ENCODE assay signal across 9 mouse cellular contexts in the genomic region with DNA sequence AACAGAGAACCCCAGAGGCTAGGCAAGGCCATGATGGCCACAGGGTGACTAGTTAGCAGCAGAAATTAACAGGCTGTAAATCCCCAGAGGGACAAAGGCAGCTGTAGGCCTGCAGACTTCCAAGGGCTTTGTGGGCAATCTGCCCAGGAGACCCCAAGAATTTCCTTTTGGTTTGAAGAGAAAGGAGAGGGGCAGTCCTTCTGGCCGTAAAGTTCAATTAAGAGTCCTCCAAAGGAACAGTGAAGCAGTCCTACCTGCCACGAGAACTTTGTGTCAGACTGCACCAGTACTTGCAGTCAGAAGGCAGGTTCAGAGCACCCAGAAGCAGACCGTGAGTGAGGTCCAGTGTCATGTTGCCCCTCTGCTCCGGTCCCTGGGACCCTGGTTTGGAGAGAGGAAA. TPM values are rescaled to one million over a fixed set of nuclear protein-coding genes. Genes with fewer than 3 reads are reported as not detected.
A peak's percentile ranks its signal among the peaks of the same experiment; 100 is the strongest.
DNase-seq lines count a peak whose midpoint lies in the region; ATAC-seq and TF ChIP-seq lines count a peak whose summit lies in the region.
"Had no signal": no experiment of that assay in that cellular context is flagged by ENCODE, and none has a peak within 500 bp of the region (broad histone marks: within the 10 kb centered on the region; RNA-seq: fewer than 3 reads in every experiment).

No protein-coding gene starts in this region.

- TF ChIP-seq CTCF in bone marrow, adult 2 months (IDR thresholded peaks at IDR 0.05; ENCODE audit: control insufficient read depth, insufficient read depth, low read length): no peak
- TF ChIP-seq CTCF in forebrain, postnatal 0 days (IDR thresholded peaks at IDR 0.05; ENCODE audit: low read depth): no peak

- no peaks in the 10 kb centered on the region for H3K9me3 ChIP-seq in heart, embryonic 14.5 days (ENCODE audit: control insufficient read depth, low read length)
- H3K9me3 ChIP-seq in forebrain, postnatal 0 days (ENCODE audit: low read length): no peaks in the 10 kb centered on the region
- H3K9me3 ChIP-seq in midbrain, embryonic 14.5 days (ENCODE audit: control insufficient read depth, low read length): no peaks in the 10 kb centered on the region

- H3K9ac ChIP-seq in heart, embryonic 14.5 days (ENCODE audit: low read length): peak overlapping the region; percentile 94
- H3K9ac ChIP-seq in forebrain, postnatal 0 days: no peak overlapping the region
- H3K9ac ChIP-seq in midbrain, embryonic 14.5 days (replicated peaks; ENCODE audit: low read length): peak overlapping the region; percentile 85; the same call in 1 of the 2 replicates

- no peak for DNase-seq in heart, postnatal 10 days
- DNase-seq in forebrain, postnatal 0 days: peak; percentile 37
- DNase-seq in midbrain, embryonic 14.5 days: peak; percentile 73
- no peak for DNase-seq in layer of hippocampus, adult 9-11 months

- no peak for ATAC-seq in heart, embryonic 14.5 days (ENCODE audit: insufficient number of reproducible peaks, insufficient read depth, low FRiP score, low read depth)
- no peak for ATAC-seq in forebrain, postnatal 0 days
- no peak for ATAC-seq in midbrain, embryonic 14.5 days (ENCODE audit: low FRiP score, low TSS enrichment)
- ATAC-seq in erythroblast, adult 5-6 weeks (replicated peaks; ENCODE audit: low FRiP score, poor library complexity, severe bottlenecking): no peak
- ATAC-seq in megakaryocyte progenitor cell, adult 5-6 weeks (replicated peaks; ENCODE audit: poor library complexity): no peak

- intact Hi-C loops in heart, postnatal 10 days (cut with DNase I): no loop called here

- 71% methylated on average over 4 of the region's 4 CpGs for WGBS in heart, embryonic 14.5 days
- WGBS in bone marrow, adult 2 months: 69% methylated on average over 4 of the region's 4 CpGs
- WGBS in forebrain, postnatal 0 days: 25% methylated on average over 4 of the region's 4 CpGs
- WGBS in midbrain, embryonic 14.5 days: 27% methylated on average over 4 of the region's 4 CpGs

- H3K4me2 ChIP-seq in heart, embryonic 14.5 days (ENCODE audit: low read length): peak overlapping the region; percentile 95
- peak overlapping the region; percentile 69; the same call in 1 of the 2 replicates for H3K4me2 ChIP-seq in forebrain, postnatal 0 days (ENCODE audit: low read depth)
- H3K4me2 ChIP-seq in midbrain, embryonic 14.5 days (ENCODE audit: low read length): peak overlapping the region; percentile 97

- no peak overlapping the region for H3K4me3 ChIP-seq in heart, embryonic 14.5 days (ENCODE audit: control insufficient read depth in 1 of 2, insufficient read depth in 1 of 2, low read depth in 1 of 2, low read length in 2 of 2)
- H3K4me3 ChIP-seq in bone marrow, adult 2 months (replicated peaks; ENCODE audit: control insufficient read depth, low read depth, low read length): no peak overlapping the region
- H3K4me3 ChIP-seq in forebrain, postnatal 0 days (ENCODE audit: low read depth, low read length): no peak overlapping the region
- no peak overlapping the region for H3K4me3 ChIP-seq in midbrain, embryonic 14.5 days (replicated peaks; ENCODE audit: low read depth, low read length)

- peaks cover 23 to 27% of the 10 kb centered on the region in 2 experiments for H3K4me1 ChIP-seq in heart, embryonic 14.5 days (ENCODE audit: control insufficient read depth in 2 of 2, insufficient read depth in 2 of 2, low read length in 2 of 2)
- H3K4me1 ChIP-seq in bone marrow, adult 2 months (ENCODE audit: control insufficient read depth, insufficient read depth, low read length): peaks cover 2% of the 10 kb centered on the region
- H3K4me1 ChIP-seq in forebrain, postnatal 0 days (ENCODE audit: insufficient read depth): peaks cover 21% of the 10 kb centered on the region
- H3K4me1 ChIP-seq in midbrain, embryonic 14.5 days (ENCODE audit: control insufficient read depth, insufficient read depth, low read length): peaks cover 36% of the 10 kb centered on the region

- peak overlapping the region; percentile 100 for H3K27ac ChIP-seq in heart, embryonic 14.5 days (replicated peaks in 1 of 2; ENCODE audit: control insufficient read depth in 1 of 2, insufficient read depth in 1 of 2, low read depth in 2 of 2, low read length in 2 of 2)
- H3K27ac ChIP-seq in bone marrow, adult 2 months (ENCODE audit: control insufficient read depth, insufficient read depth, low read depth, low read length, poor library complexity): peak overlapping the region; percentile 90; the same call in 1 of the 2 replicates
- H3K27ac ChIP-seq in forebrain, postnatal 0 days (ENCODE audit: low read depth, low read length): peak overlapping the region; percentile 78
- H3K27ac ChIP-seq in midbrain, embryonic 14.5 days (replicated peaks; ENCODE audit: low read depth, low read length): peak overlapping the region; percentile 91

- no peak for TF ChIP-seq POLR2A in bone marrow, adult 2 months (IDR thresholded peaks at IDR 0.05; ENCODE audit: borderline replicate concordance, control insufficient read depth, low read depth, low read length)

- no peaks in the 10 kb centered on the region for H3K27me3 ChIP-seq in heart, embryonic 14.5 days (ENCODE audit: control insufficient read depth, insufficient read depth, low read length)
- no peaks in the 10 kb centered on the region for H3K27me3 ChIP-seq in forebrain, postnatal 0 days (ENCODE audit: insufficient read depth, low read length)
- no peaks in the 10 kb centered on the region for H3K27me3 ChIP-seq in midbrain, embryonic 14.5 days (ENCODE audit: control insufficient read depth, insufficient read depth, low read length)

- peaks cover 26% of the 10 kb centered on the region for H3K36me3 ChIP-seq in heart, embryonic 14.5 days (ENCODE audit: control insufficient read depth, insufficient read depth, low read length)
- peaks cover 8% of the 10 kb centered on the region; the same call in 1 of the 2 replicates for H3K36me3 ChIP-seq in forebrain, postnatal 0 days (ENCODE audit: insufficient read depth)
- H3K36me3 ChIP-seq in midbrain, embryonic 14.5 days (ENCODE audit: control insufficient read depth, insufficient read depth, low read length): peaks cover 15% of the 10 kb centered on the region; the same call in 1 of the 2 replicates

RNA-seq across cellular contexts. Expression of gene Hes6, which starts 1.1 kb away (rescaled TPM):
- 67.3 and 71.4 TPM in 2 replicates for polyA plus RNA-seq in heart, embryonic 14.5 days (2014; fragmentation: Nextera tagmentation; extraction: Ambion mirVana)
- total RNA-seq in heart, postnatal 10 days (2021): 10 to 100 TPM; 22.2 to 25.0 TPM
- polyA plus RNA-seq in bone marrow, adult 2 months (2011; ENCODE audit: insufficient read depth, insufficient read length, low replicate concordance, missing spikeins): 23.3 and 32.9 TPM in 2 replicates
- 133 and 154 TPM in 2 replicates for total RNA-seq in forebrain, postnatal 0 days (2014; rRNA removed)
- 154 and 177 TPM in 2 replicates for polyA plus RNA-seq in forebrain, postnatal 0 days (2015; fragmentation: Nextera tagmentation; extraction: Ambion mirVana)
- polyA plus RNA-seq in midbrain, embryonic 14.5 days (2014; fragmentation: Nextera tagmentation; extraction: Ambion mirVana): 187 and 214 TPM in 2 replicates
- 2.5 and 4.8 TPM in 2 replicates for total RNA-seq in erythroblast, adult 5-6 weeks (2015; ENCODE audit: low replicate concordance)
- 4.2 and 5.0 TPM in 2 replicates for total RNA-seq in erythroblast, adult 5-6 weeks (2017; ENCODE audit: low replicate concordance)
- 34.4 and 35.4 TPM in 2 replicates for total RNA-seq in megakaryocyte progenitor cell, adult 5-6 weeks (2015)
- total RNA-seq in megakaryocyte progenitor cell, adult 5-6 weeks (2017): 30.4 and 39.6 TPM in 2 replicates

RNA-seq across cellular contexts. Expression of gene Ilkap, which starts 16.3 kb away (rescaled TPM):
- 98.5 and 108 TPM in 2 replicates for polyA plus RNA-seq in heart, embryonic 14.5 days (2014; fragmentation: Nextera tagmentation; extraction: Ambion mirVana)
- 10 to 100 TPM; 48.5 to 54.9 TPM for total RNA-seq in heart, postnatal 10 days (2021)
- 111 and 202 TPM in 2 replicates for polyA plus RNA-seq in bone marrow, adult 2 months (2011; ENCODE audit: insufficient read depth, insufficient read length, low replicate concordance, missing spikeins)
- total RNA-seq in forebrain, postnatal 0 days (2014; rRNA removed): 104 and 108 TPM in 2 replicates
- 129 TPM in 2 replicates for polyA plus RNA-seq in forebrain, postnatal 0 days (2015; fragmentation: Nextera tagmentation; extraction: Ambion mirVana)
- polyA plus RNA-seq in midbrain, embryonic 14.5 days (2014; fragmentation: Nextera tagmentation; extraction: Ambion mirVana): 132 and 141 TPM in 2 replicates
- total RNA-seq in erythroblast, adult 5-6 weeks (2015; ENCODE audit: low replicate concordance): 32.6 and 82.0 TPM in 2 replicates
- total RNA-seq in erythroblast, adult 5-6 weeks (2017; ENCODE audit: low replicate concordance): 55.6 and 70.8 TPM in 2 replicates
- 71.6 and 91.4 TPM in 2 replicates for total RNA-seq in megakaryocyte progenitor cell, adult 5-6 weeks (2015)
- 120 and 137 TPM in 2 replicates for total RNA-seq in megakaryocyte progenitor cell, adult 5-6 weeks (2017)

RNA-seq across cellular contexts. Expression of gene Per2, which starts 44.2 kb away (rescaled TPM):
- polyA plus RNA-seq in heart, embryonic 14.5 days (2014; fragmentation: Nextera tagmentation; extraction: Ambion mirVana): 3.4 and 5.6 TPM in 2 replicates
- 10 to 100 TPM in 1 of 2 experiments, 1 to 10 TPM in 1; 7.5 to 21.1 TPM for total RNA-seq in heart, postnatal 10 days (2021)
- polyA plus RNA-seq in bone marrow, adult 2 months (2011; ENCODE audit: insufficient read depth, insufficient read length, low replicate concordance, missing spikeins): 2.3 and 9.4 TPM in 2 replicates
- 6.3 and 9.0 TPM in 2 replicates for total RNA-seq in forebrain, postnatal 0 days (2014; rRNA removed)
- polyA plus RNA-seq in forebrain, postnatal 0 days (2015; fragmentation: Nextera tagmentation; extraction: Ambion mirVana): 2.3 and 4.3 TPM in 2 replicates
- polyA plus RNA-seq in midbrain, embryonic 14.5 days (2014; fragmentation: Nextera tagmentation; extraction: Ambion mirVana): 3.0 and 6.8 TPM in 2 replicates
- total RNA-seq in erythroblast, adult 5-6 weeks (2015; ENCODE audit: low replicate concordance): 1.9 and 2.7 TPM in 2 replicates
- 1.7 and 2.0 TPM in 2 replicates for total RNA-seq in erythroblast, adult 5-6 weeks (2017; ENCODE audit: low replicate concordance)
- 7.0 and 7.8 TPM in 2 replicates for total RNA-seq in megakaryocyte progenitor cell, adult 5-6 weeks (2015)
- 4.0 and 4.4 TPM in 2 replicates for total RNA-seq in megakaryocyte progenitor cell, adult 5-6 weeks (2017)

RNA-seq across cellular contexts. Expression of gene Erfe, which starts 48.7 kb away (rescaled TPM):
- 0.63 and 2.5 TPM in 2 replicates for polyA plus RNA-seq in heart, embryonic 14.5 days (2014; fragmentation: Nextera tagmentation; extraction: Ambion mirVana)
- total RNA-seq in heart, postnatal 10 days (2021): under 1 TPM; 0.32 to 0.45 TPM
- 0.68 and 5.2 TPM in 2 replicates for polyA plus RNA-seq in bone marrow, adult 2 months (2011; ENCODE audit: insufficient read depth, insufficient read length, low replicate concordance, missing spikeins)
- 0.31 and 0.33 TPM in 2 replicates for total RNA-seq in forebrain, postnatal 0 days (2014; rRNA removed)
- 0.09 and 0.21 TPM in 2 replicates for polyA plus RNA-seq in forebrain, postnatal 0 days (2015; fragmentation: Nextera tagmentation; extraction: Ambion mirVana)
- 0.17 and 0.42 TPM in 2 replicates for polyA plus RNA-seq in midbrain, embryonic 14.5 days (2014; fragmentation: Nextera tagmentation; extraction: Ambion mirVana)
- 0.42 and 2.7 TPM in 2 replicates for total RNA-seq in erythroblast, adult 5-6 weeks (2015; ENCODE audit: low replicate concordance)
- 0.70 TPM in 1 of 2 replicates, not detected in the other for total RNA-seq in erythroblast, adult 5-6 weeks (2017; ENCODE audit: low replicate concordance)
- 1.7 TPM in 1 of 2 replicates, not detected in the other for total RNA-seq in megakaryocyte progenitor cell, adult 5-6 weeks (2015)
- total RNA-seq in megakaryocyte progenitor cell, adult 5-6 weeks (2017): 0.50 and 2.5 TPM in 2 replicates
- total RNA-seq: liver, adult 2 months had no signal
- polyA plus RNA-seq: liver, adult 2 months had no signal

Comparison
In these comparisons a context has a peak if more than half of its experiments do, and no peak if none do; other contexts are left out.
1. DNase-seq: peak in forebrain, postnatal 0 days (single experiment) and midbrain, embryonic 14.5 days (single experiment); none in heart, postnatal 10 days (0 of 2) and layer of hippocampus, adult 9-11 months (single experiment).
2. Peak in every context shown above with its lines, with median percentiles within 50 percentile points of each other: H3K27ac ChIP-seq and H3K4me2 ChIP-seq.